Mouse (Mus musculus): Measurements from ENCODE around the gene Gas2l2.

GRCm38 (mm10) chr11:83421305-83421704 lies 8.0 kb downstream of the Gas2l2 start:
- TF ChIP-seq CTCF (IDR thresholded peaks at IDR 0.05; ENCODE audit: low read depth, low read length) (no peak), POLR2A (IDR thresholded peaks at IDR 0.05; ENCODE audit: borderline replicate concordance, low read depth, low read length) (no peak)
